Mouse (Mus musculus) embryonic facial prominence, embryonic 11.5 days (tissue): ENCODE results near the gene Casp1. TPM values are rescaled to one million over a fixed set of nuclear protein-coding genes. Genes with fewer than 3 reads are reported as not detected.

Experiments used
- ATAC-seq: fragments of 200-750 bp; cut with Nextera tagmentation; replicated peaks from 2 replicates; pipeline ENCODE4 v1.8.0; 2017; ENCODE audit warnings: low read depth; ENCODE audit not compliant: insufficient number of reproducible peaks, low FRiP score, low TSS enrichment
- DNase-seq: peaks from one replicate; pipeline ENCODE4 v3.0.0-alpha.2; 2015; ENCODE audit warnings: low spot score
- H3K27ac ChIP-seq: fragments of 300-500 bp; sonication (generic); replicated peaks from 2 replicates; pipeline ENCODE4 v1.5.1; 2014; ENCODE audit warnings: mild to moderate bottlenecking, low read depth, low read length, control low read depth
- H3K27me3 ChIP-seq: fragments of 300-500 bp; sonication (generic); 2 replicates; pipeline ENCODE4 v1.6.1; 2014; ENCODE audit warnings: mild to moderate bottlenecking, low read length, moderate library complexity, mixed read lengths; ENCODE audit not compliant: control insufficient read depth, insufficient read depth
- H3K36me3 ChIP-seq: fragments of 300-500 bp; sonication (generic); replicated peaks from 2 replicates; pipeline ENCODE4 v1.6.1; 2014; ENCODE audit warnings: low read depth, mild to moderate bottlenecking, low read length, moderate library complexity, mixed read lengths; ENCODE audit not compliant: control insufficient read depth, insufficient read depth
- H3K4me1 ChIP-seq: fragments of 300-500 bp; sonication (generic); 2 replicates; pipeline ENCODE4 v1.6.1; 2014; ENCODE audit warnings: low read length, mixed read lengths; ENCODE audit not compliant: control insufficient read depth, insufficient read depth
- H3K4me2 ChIP-seq: fragments of 300-500 bp; sonication (generic); 2 replicates; pipeline ENCODE4 v1.6.1; 2014; ENCODE audit warnings: low read depth, mild to moderate bottlenecking, control low read depth, low read length, moderate library complexity
- H3K4me3 ChIP-seq: fragments of 300-500 bp; sonication (generic); 2 replicates; pipeline ENCODE4 v1.5.1; 2014; ENCODE audit warnings: low read depth, low read length, control low read depth
- H3K9ac ChIP-seq: fragments of 300-500 bp; sonication (generic); replicated peaks from 2 replicates; pipeline ENCODE4 v1.6.1; 2014; ENCODE audit warnings: mild to moderate bottlenecking, control low read depth, low read length
- H3K9me3 ChIP-seq: fragments of 300-500 bp; sonication (generic); replicated peaks from 2 replicates; pipeline ENCODE4 v1.6.1; 2016; ENCODE audit warnings: mild to moderate bottlenecking, low read length, inconsistent platforms, mixed read lengths; ENCODE audit not compliant: control insufficient read depth
- WGBS: fragments of 180-500 bp; shearing (Covaris S2); extraction: QIAGEN DNeasy Blood & Tissue Kit; methylation state at CpG from one replicate; pipeline ENCODE4 v1.1.7; 2014; 5-methylcytosine and 5-hydroxymethylcytosine counted together
- polyA plus RNA-seq: library from polyadenylated mRNA; unstranded; fragments of >200 nt; fragmentation: Nextera tagmentation; extraction: Ambion mirVana; gene quantifications from 2 replicates; pipeline ENCODE4 v1.2.1, GENCODE M21; 2014

Casp1 gene
- polyA plus RNA-seq, 1 experiment from 2014 or later: 0.69 TPM

DNA sequence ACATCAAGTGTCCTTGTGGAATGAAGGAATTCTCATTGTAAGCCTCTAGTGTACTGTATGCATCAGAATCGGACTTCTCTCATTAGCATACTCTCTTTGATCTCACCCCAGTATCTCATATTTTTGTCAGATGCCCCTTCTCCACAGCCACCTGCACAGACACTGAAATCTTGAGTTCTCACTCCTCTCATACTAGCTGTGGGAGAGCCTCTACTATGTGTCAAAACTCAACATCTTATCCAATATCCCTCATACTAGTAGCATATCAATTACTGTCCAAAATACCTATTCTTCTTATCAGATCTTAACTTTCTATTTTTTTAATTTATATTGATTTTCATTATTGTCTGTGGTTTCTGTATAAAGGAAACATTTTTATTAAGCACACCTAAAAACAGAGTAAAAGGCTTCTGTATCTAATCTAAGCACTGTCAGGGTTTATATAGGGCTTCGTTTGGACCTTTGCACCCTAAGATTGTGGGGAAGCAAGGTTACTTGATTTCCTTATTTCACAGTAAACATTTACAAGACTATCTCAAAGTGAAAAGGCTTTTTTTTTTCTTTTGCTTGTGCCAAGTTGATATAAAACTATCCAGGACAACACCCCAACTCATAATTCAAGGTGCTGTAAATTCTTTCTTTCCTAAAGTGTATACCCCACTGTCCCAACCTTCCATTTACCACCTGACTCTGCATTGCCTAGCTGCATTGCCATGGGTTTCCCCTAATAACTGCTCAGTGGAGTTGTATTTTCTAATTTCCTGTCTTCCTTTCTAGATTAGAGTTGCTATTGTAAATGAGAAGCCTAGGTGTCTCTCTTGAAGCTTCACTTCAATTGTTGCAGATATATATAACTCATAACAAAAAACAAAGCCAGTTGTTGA, 1.7 kb upstream of the Casp1 start:
- ATAC-seq (no peak), DNase-seq (no peak)
- no peak overlapping the region for H3K27ac ChIP-seq
- no peaks in the 10 kb centered on the region for H3K4me1 ChIP-seq
- H3K4me3 ChIP-seq: no peak overlapping the region
- 68% methylated on average over 2 of the region's 2 CpGs for WGBS
- H3K9me3 ChIP-seq: no peaks in the 10 kb centered on the region
- no peaks in the 10 kb centered on the region for H3K36me3 ChIP-seq
- H3K9ac ChIP-seq: no peak overlapping the region
- no peaks in the 10 kb centered on the region for H3K27me3 ChIP-seq
- H3K4me2 ChIP-seq: no peak overlapping the region

DNA sequence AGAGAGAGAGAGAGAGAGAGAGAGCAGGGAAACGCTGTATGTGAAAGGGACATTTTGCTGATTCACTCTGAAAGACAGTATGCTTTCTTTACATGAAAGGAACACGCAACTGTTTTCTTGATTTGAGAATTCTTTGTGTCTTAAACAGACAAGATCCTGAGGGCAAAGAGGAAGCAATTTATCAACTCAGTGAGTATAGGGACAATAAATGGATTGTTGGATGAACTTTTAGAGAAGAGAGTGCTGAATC, 740 bp downstream of the Casp1 start:
- 78% methylated on average over 2 of the region's 2 CpGs for WGBS
- no peak for ATAC-seq
- no peaks in the 10 kb centered on the region for H3K27me3 ChIP-seq

DNA sequence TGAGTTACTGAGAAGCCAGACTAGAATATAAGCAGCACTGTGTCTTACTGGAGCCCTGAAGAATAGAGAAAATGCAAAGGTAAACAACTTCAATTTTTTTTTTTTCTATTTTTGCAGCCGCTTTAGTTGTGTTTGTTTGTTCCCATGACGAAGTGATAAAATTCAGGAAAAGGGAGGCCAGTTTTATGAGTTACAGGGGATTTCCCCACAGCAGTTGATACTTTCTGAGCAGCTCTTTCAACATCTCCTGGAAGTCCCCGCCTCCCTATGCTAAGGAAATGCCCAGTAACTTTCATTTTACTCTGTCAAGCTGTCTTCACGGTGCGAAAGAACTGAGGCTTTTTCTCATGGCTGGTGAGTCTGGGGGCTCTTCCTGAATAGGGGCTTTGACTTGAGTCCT, 10.2 kb downstream of the Casp1 start, which contains the start of gene Casp4:
Casp4 (plus strand) TSS at position 268 of the 400 bp plus-strand sequence.
- no peak within 1 kb of the TSS for H3K4me2 ChIP-seq
- no peak for DNase-seq
- no peak for ATAC-seq
- WGBS: 75% methylated on average over 5 of the region's 5 CpGs
- no peak within 1 kb of the TSS for H3K4me3 ChIP-seq
- H3K9me3 ChIP-seq: no peaks in the 10 kb centered on the region
- H3K36me3 ChIP-seq: no peaks in the 10 kb centered on the region
- H3K9ac ChIP-seq: no peak within 1 kb of the TSS
- no peak within 1 kb of the TSS for H3K27ac ChIP-seq
- no peaks in the 10 kb centered on the region for H3K4me1 ChIP-seq
- no peaks in the 10 kb centered on the region for H3K27me3 ChIP-seq

More for the DNA sequence above, 740 bp downstream of the Casp1 start:
- Histone ChIP-seq H3K4me3 (no peak overlapping the region), H3K4me1 (no peaks in the 10 kb centered on the region), H3K9me3 (no peaks in the 10 kb centered on the region), H3K4me2 (no peak overlapping the region), H3K36me3 (no peaks in the 10 kb centered on the region), H3K27ac (no peak overlapping the region), H3K9ac (no peak overlapping the region)
- no peak for DNase-seq

DNA sequence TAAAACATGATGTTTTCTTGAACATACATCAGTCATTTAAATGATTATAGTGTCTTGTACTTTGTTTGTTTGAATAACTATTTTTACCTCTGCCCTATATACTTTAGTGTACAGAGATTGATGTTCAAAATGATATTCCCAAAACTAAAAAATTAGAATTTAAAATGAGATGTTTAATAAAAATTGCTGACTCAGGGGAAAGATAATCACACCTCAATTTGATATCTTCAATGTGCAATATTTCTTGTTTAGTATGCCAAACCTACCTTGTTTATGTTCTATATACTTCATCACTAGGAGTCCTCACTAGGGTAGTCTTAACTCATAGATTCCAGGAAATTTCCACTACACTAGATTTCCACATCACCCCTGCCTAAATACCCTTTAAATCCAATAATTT, 11.8 kb downstream of the Casp1 start:
- no peaks in the 10 kb centered on the region for H3K4me1 ChIP-seq
- H3K27me3 ChIP-seq: no peaks in the 10 kb centered on the region
- H3K36me3 ChIP-seq: no peaks in the 10 kb centered on the region
- no peak overlapping the region for H3K4me3 ChIP-seq
- no peak for ATAC-seq
- no peaks in the 10 kb centered on the region for H3K9me3 ChIP-seq
- no peak for DNase-seq
- H3K4me2 ChIP-seq: no peak overlapping the region
- H3K9ac ChIP-seq: no peak overlapping the region
- H3K27ac ChIP-seq: no peak overlapping the region

DNA sequence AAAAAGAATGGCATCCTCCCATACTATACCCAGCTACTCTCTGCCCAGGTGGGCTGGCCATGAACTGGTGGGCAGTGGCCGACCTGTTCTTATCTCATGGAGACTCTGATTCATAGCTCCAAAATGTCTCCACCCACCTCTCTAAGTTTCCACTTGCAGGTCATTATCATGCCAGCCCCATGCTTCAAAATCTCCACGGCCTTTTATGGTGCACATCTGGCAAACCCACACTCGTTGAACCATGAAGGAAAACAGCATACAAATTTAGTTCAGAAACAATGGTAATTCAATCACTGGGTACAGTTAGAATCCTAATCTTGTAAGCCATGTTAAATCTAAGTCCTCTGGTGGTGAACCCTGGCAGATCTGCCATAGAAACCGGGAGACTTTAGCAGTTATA, 13.1 kb downstream of the Casp1 start:
- H3K27me3 ChIP-seq: no peaks in the 10 kb centered on the region

DNA sequence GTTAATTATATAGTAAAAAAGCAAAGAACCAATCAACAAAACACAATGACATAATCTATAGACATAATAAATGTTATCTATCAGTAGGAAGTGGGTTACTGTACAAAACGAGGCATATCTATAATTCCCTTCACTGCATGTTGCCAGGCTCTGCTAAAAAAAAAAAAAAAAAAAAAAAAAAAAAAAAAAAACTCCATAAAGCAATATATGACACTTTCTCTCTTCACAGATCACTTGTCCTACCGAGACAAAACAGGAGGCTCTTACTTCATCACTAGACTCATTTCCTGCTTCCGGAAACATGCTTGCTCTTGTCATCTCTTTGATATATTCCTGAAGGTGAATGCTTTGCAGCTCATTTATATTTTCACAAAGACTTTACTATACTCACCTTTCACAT, 29.9 kb downstream of the Casp1 start:
- no peaks in the 10 kb centered on the region for H3K4me1 ChIP-seq
- DNase-seq (no peak), ATAC-seq (no peak)
- no peak overlapping the region for H3K4me2 ChIP-seq
- H3K27ac ChIP-seq: no peak overlapping the region
- WGBS: 74% methylated on average over 3 of the region's 3 CpGs
- no peaks in the 10 kb centered on the region for H3K36me3 ChIP-seq
- H3K4me3 ChIP-seq: no peak overlapping the region
- H3K27me3 ChIP-seq: no peaks in the 10 kb centered on the region
- no peak overlapping the region for H3K9ac ChIP-seq
- no peaks in the 10 kb centered on the region for H3K9me3 ChIP-seq

More for the DNA sequence above, 13.1 kb downstream of the Casp1 start:
- no peak overlapping the region for H3K4me2 ChIP-seq
- no peaks in the 10 kb centered on the region for H3K36me3 ChIP-seq
- no peaks in the 10 kb centered on the region for H3K4me1 ChIP-seq
- ATAC-seq: no peak
- no peak overlapping the region for H3K27ac ChIP-seq
- DNase-seq: no peak
- no peak overlapping the region for H3K4me3 ChIP-seq
- H3K9ac ChIP-seq: no peak overlapping the region
- 66% methylated on average over 4 of the region's 4 CpGs for WGBS
- no peaks in the 10 kb centered on the region for H3K9me3 ChIP-seq

DNA sequence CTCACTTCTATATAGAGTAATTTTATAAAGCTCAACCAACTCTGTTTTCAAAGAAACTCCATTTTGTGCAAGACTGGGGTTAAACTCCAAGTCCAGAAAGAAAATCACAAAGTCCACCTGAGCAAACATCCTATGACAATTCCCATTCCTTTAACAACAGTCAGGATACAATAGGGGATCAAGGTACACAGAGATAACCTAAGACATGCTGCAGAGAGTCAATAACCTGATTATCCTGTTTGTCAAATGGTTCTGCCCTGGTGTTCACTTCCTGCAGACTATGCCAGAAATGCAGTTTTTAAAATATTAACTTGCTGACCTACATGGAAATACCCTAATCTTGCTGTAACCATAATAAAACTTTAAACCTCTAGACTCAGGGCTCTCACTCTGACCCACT, 34.1 kb downstream of the Casp1 start:
- Histone ChIP-seq H3K9ac (no peak overlapping the region), H3K27me3 (no peaks in the 10 kb centered on the region)
- no peak for ATAC-seq

DNA sequence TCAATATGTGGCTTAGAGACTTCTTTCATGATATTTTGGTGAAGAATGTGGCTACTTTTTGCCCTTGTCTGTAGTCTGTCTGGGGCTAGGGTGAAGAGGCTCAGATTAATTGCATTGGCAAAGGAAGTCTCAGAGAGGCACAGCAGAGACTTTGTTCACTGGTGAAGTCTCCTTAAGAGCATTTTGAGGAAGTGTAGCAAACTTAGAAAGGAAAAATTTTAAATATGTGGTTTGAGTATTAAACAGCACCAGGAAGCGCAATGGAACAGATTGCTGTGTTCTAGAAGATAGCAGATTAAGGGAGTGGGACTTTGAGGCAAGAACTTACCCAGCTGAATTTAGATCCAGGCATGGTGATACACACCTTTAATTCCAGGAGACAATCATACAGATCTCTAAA, 35.1 kb downstream of the Casp1 start:
- no peaks in the 10 kb centered on the region for H3K36me3 ChIP-seq
- ATAC-seq (no peak), DNase-seq (no peak)
- 83% methylated on average over 1 of the region's 1 CpGs for WGBS
- H3K9ac ChIP-seq: no peak overlapping the region
- no peak overlapping the region for H3K4me3 ChIP-seq
- H3K27me3 ChIP-seq: no peaks in the 10 kb centered on the region
- H3K9me3 ChIP-seq: no peaks in the 10 kb centered on the region
- no peaks in the 10 kb centered on the region for H3K4me1 ChIP-seq
- H3K27ac ChIP-seq: no peak overlapping the region
- no peak overlapping the region for H3K4me2 ChIP-seq

More for the DNA sequence above, 34.1 kb downstream of the Casp1 start:
- H3K4me1 ChIP-seq: no peaks in the 10 kb centered on the region
- DNase-seq: no peak
- H3K36me3 ChIP-seq: no peaks in the 10 kb centered on the region
- no peak overlapping the region for H3K4me2 ChIP-seq
- H3K9me3 ChIP-seq: no peaks in the 10 kb centered on the region
- H3K27ac ChIP-seq: no peak overlapping the region
- no peak overlapping the region for H3K4me3 ChIP-seq
